Mouse (Mus musculus): ENCODE measurements at regions not wholly inside any gene's neighbourhood (a gene's known extent, or its start where the extent isn't known, plus 50 kb on each side); places are given as distances from the start of the nearest gene placed in this dataset.

- TF ChIP-seq CTCF (IDR thresholded peaks at IDR 0.05; ENCODE audit: low read depth) (no peak), EP300 (IDR thresholded peaks at IDR 0.05; ENCODE audit: low read depth) (no peak)
Measured at GRCm38 (mm10) chr6:141059250-141059916, 189.7 kb upstream of the Pde3a start.
